Mouse (Mus musculus) CD4-positive helper T cell, adult 2 months (primary cell): ENCODE measurements around the gene Nmd3.

Source experiments
- DNase-seq: peaks from one replicate; pipeline ENCODE4 v3.0.0-alpha.2; 2012; ENCODE audit warnings: low read depth, missing footprints, low spot score

Nmd3 gene

DNA sequence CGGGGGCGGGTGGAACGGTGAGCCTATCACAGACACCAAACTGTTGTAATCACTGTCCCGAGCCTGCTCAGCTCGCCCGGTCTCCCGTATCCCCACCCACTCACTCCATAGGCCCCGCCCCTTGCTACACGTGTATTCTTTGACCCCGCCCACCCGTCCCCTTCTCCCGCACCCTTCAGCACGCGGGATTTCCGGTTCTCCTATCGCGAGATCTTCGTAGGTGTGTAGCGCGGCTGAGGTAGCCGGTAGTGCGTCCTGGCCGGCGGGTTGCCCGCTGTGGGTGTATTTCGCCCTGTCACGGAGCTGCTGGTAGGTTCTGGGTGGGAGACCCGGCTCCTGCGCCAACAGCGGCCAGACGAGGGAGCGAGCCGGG, at the start of gene Nmd3:
TSS of gene Nmd3 (plus strand) at position 172 of the 373 bp plus-strand sequence.
- peak; percentile 95 for DNase-seq

DNA sequence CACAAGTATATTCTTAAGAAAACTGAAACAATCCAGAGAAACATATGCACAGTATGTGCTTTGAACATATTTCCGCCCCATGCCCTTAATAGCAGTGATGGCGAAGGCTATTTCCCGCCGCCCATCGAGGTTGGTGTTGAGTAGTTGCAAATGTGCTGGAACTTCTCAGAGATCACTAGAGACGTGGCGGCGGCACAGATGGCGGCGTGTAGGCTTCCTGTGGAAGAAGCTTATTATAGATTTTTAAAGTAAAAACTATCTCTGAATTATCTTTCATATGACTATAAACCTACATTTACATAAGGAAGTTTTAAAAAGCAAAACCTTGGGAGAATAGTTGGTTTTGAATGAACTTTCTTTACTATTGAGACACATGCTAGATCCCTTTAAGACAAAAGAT, 48.4 kb upstream of the Nmd3 start:
- DNase-seq: no peak

DNA sequence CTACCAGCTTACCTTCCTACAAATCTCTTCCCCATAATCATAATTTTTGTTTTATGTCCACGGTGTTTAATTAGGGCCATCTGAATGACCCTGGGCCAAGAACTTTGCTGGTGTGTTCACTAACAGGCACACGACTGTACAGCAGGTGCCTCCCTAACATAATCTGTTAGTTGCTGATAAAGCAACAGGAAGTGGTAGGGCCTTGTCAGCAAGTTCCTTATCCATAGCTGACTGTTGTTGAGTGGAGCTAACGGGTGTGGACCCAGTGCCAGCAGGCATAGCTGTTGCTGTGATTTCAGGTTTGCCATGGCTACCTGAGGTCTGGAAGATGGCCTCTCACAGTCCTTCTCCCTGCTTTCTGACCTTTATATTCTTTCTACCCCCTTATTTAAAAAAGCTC, 47.6 kb upstream of the Nmd3 start:
- peak; percentile 24 for DNase-seq

DNA sequence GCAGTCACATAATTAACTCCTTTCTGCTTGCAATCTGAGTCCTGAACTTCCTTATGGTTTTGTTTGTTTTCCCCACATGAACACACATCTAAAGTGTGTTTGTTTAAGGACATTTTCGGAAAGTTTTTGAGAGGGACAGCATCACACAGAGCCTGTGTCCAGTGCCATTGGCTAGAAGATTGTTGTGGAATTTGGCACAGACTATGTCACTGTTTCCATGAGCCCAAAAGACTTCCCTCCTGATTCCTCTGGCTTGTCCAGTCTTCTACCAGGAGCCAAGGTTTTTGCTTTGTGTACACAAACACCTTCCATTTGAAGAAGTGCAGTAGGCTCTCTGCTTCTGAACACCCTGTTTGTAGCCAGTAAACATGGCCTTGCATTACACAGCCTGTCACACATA, 32.0 kb upstream of the Nmd3 start:
- DNase-seq: no peak

DNA sequence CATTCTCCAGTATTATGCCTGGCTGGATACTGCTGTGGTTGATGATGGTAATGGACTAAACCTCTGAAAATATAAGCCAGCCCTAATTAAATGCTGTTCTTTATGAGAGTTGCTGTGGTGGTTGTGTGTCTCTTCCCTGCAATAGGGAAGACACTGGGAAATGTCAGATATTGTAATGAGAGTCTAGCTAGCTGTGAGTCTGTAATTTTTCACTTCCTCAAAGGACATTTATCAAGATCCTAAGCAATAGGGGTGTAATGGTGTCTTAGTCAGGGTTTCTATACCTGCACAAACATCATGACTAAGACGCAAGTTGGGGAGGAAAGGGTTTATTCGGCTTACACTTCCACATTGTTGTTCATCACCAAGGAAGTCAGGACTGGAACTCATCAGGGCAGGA, 30.8 kb upstream of the Nmd3 start:
- DNase-seq: no peak

DNA sequence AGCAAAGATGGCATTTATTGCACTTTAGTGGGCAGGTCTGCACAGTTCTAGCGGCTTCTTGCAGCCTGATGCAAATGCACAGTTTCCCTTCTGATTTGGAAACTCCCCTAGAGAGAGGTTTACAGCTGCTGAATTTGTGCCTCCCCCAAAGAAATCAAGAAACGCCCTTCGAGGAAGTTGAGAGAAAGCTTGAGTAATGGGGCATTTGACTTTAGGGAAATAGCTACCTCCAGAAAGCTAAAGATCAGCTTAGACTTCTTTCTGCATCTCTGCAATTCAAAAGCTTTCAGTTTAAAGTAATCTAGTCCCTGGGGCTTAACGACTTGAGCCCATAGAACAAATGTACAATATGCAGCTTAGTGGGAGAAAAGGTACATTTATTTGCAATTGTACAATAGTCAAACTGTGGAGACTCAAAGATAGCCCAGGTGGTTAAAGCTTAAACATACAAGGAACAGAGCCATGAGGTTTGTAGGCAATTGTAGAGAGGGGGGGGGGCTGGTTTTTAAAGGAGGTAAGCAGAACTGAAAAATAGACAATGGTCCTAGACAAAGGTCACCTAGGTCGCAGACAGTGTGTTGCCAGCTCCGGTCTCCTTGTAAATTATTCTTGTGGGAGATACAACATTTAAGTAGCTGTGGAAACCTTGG, 21.8 kb upstream of the Nmd3 start:
- DNase-seq: no peak

DNA sequence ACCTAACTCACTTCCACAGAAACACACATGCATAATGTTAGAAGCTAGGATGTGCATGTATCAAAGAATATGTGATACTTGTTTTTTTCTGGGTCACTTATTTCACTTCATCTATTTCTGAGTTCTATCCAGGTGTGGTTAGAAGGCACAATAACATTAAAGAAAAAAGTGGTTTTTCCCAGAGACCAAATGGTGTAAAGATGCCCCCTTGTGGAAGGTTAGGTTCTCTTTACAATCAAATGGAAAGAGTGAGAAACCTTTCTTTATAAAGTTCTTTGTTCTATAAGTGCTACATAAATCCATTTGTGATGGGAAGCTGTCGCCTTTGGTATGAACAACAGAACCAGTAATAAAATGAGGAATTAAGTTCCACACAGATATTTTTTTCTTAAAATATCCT, 19.9 kb upstream of the Nmd3 start:
- DNase-seq: no peak

DNA sequence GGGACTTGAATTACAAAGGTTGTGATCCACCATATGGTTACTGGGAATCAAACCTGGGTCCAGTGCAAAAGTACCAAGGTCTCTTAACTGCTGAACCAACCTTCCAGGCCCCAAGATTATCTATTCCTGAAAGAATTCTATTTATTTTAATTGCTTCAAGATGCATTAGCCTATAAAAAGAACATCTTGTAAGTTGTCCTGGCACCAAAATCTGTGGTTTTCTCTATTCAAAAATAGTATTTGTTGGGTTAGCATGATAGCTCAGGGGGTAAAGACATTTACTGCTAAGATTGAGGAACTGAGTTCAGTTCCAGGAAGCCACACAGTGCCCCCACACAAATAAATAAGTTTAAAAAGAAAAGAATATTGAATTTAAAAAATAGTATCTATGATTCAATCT, 19.4 kb upstream of the Nmd3 start:
- DNase-seq: no peak

DNA sequence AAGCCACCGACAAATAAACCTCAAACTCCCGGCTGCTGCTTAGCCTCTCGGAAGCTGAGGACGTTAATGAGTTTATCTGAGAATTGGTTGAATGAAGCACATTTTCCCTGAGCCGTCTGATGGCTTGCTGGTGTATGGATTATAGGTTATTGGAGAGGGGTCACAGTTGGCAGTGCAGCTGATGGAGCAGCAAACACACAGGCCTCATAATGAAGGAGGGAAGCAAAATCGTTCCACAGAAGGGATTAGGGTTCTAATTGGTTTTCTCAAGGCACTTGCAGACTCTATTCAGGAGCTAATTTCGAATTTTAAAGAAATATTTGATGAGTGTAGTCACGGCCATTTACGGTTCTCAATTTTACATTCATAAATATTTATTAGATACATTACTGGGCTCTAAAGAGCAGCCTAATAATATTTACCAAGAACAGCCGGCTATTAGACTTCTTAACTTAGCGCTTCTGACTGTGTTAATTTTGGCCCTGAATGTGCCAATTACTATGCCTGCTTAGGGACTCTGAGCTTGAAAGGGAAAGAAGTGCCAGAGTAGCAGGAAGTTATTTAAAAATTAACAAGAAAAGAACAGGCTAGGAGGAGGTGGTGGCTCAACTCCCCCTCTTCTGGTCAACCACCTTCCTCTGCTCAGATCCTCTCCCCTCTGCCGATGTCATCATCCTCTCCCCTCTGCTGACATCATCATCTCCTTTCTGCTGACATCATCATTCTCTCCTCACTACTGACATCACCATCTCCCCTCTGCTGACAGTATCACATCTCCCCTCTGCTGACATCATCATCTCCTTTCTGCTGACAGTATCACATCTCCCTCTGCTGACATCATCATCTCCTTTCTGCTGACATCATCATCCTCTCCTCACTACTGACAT, 12.5 kb upstream of the Nmd3 start:
- no peak for DNase-seq

DNA sequence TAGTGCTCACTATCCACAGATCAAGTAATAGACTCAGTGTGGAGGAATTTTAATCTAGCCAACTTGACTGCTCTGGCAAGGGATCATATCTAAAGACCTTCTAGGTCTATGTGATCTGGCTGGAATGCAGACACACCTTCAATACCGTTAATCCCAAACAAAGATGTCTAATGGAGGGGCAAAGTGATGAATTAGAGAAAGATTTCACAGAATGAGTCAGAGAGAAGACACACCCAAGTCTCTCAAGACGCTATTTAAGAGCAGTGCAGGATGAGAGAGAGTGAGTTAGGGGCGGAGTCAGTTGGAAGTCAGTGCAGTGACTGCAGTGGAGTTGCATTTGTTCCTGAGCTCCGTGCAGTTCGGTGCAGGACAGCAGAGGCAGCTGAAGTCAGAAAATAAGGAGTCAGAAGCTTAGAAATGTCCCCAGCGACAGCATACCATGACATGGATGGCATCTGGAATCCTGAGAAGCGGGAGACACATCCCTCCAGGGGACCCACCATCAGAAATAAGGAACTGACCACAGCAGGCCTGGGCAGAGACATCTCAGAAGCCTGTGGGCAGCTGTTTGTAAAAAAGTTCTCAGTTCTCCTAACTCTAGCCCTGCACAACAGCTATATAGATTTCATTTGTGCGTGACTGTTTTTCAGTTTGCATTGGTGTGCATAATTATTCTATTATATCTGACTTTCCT, 9.7 kb upstream of the Nmd3 start:
- DNase-seq: no peak

DNA sequence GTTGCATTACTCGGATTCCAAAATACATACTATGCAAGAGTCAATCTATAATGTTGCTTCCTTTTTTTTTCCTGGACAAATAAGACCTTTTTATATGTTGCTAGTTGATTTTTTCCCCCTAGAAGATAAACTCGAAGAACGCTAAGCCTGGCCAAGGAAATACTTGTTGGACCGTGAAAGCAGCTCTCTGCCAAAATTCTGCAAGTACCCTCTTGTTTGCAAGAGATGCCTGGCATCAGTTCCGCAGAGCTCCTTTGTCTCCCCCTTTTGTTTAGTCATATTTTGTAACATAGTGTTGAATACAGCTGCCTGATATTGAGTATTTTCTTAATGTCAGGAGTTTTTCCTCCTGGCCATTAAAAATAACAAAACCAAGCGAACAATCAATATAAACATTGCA, 4.3 kb upstream of the Nmd3 start:
- no peak for DNase-seq

DNA sequence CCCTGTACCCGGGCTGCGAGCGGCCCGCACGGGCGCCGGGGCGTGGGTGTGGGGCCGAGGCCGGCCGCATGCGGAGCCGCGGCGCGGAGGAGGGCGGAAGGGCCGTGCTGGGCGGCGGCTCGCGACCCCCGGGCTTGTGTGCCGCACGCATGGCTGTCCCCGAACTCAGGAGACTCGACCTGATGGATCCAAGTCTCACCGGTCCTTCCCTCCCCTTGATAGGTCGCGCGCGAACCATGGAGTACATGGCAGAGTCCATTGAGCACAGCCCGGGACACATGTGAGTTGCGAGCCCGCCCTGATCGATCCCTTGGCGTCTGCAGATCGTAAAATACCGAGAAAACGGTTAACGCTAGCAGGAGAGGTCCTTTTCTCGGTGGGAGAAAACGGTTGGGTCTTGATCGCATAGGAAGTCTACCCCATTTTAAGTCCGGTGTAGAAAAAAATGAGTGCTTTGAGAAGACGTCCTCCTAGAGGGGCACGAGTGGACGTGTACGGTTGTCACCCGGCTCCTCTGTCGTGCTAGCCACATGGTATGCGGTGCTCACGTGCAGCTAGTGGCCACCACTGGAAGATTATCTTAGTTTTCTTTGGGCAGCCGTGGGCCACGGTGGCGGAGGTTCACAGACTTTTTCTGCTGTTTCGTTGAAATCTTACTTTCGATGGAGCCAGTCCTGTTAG, 542 bp downstream of the Nmd3 start:
- no peak for DNase-seq

DNA sequence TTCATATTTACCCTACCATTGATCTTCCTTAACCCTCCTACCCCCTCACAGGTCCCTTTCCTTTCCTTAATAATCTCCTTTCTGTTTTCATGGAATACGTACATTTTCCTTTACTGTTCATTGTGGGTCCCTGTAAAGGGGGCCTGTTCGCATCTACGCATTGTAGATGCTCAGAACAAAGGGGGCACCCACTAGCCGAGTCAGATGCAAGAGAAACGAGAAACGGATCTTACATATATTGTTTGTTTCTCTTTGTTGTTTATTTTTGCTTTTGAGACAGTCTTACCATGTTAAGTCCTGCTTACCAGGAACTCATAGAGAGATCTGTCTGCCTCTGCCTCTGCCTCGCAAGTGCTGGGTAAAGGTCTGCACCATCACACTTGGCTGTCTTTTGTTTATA, 1.4 kb downstream of the Nmd3 start:
- DNase-seq: no peak

DNA sequence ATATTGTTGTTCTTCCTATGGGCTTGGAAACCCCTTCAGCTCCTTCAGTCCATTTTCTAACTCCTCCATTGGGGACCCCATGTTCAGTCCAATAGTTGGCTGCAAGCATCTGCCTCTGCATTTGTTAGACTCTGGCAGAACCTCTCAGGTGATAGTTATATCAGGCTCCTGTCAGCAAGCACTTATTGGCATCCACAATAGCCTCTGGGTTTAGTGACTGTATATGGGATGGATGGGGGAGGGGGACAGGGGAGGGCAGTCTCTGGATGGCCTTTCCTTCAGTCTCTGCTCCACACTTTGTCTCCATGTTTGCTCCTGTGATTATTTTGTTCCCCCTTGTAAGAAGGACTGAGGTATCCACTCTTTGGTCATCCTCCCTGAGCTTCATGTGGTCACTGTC, 9.1 kb downstream of the Nmd3 start:
- no peak for DNase-seq

DNA sequence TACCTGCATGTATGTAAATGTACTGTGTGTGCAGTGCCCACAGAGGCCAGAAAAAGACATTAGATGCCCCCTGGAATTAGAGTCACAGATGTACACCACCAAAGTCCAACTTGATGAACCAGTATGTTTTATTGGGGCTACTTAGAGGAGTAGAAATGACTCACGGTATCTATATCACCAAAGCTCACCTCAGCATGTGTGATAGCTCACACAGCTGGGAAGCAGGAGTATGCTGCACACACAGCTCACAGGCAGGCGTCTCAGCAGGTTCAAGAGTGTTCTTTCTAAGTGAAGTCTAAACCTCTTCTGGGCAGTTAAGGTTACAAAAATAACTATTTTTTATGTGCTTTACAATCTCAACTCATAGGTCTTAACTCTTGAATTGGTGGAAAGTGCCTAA, 12.2 kb downstream of the Nmd3 start:
- no peak for DNase-seq

DNA sequence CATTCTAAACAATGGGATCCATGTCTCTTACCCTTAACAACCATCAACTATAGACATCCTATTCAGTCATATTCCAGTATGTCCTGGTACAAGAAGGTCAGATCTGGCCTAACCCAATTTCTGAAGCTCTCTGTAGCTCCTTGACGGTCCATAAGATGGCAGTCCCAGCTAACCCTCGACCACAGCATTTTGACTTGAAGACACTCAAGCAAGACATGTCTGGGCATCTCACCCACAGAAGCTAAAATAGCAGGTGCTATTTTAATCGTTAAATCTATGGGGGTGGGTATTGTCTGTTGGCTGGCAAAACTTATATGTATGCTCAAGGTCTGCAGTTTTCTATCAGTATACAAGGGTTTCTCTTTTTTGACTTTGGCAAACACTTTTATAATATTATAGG, 33.4 kb downstream of the Nmd3 start:
- DNase-seq: no peak

DNA sequence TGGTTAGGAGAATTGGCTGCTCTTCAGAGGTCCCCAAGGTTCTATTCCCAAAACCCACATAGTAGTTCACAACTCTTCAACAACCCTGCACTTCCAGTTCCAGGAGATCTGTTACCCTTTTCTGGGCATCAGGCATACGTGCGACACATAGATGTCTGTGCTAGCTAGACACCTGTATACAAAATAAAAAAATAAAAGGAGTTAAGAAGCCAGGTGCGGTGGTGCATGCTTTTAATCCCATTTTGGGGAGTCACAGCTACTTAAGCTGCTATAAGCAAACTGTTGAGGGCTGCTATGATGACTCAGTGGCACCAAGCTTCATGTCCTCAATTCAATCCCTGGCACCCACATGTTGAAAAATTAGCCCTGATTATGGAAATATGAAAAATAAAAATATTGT, 34.2 kb downstream of the Nmd3 start:
- DNase-seq: no peak

DNA sequence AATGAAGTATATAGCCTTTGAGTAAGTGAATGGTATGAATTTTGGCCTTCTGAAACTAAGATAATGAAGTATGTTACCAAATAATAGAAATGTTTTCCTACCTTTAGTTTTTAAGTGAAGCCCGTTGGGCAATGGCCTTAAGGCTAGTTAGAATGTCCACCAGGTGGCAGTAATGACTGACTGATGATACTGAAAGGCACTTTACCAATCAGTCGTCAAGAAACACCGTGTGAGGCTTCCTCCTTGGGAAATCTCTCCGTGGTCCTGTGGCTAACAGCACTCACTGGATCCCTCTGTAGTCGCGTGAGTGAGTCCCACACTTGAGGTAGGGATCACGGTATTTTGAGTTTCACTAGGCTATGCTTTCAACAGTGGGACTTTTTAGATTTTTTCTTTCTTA, 34.7 kb downstream of the Nmd3 start:
- DNase-seq: peak; percentile 57

DNA sequence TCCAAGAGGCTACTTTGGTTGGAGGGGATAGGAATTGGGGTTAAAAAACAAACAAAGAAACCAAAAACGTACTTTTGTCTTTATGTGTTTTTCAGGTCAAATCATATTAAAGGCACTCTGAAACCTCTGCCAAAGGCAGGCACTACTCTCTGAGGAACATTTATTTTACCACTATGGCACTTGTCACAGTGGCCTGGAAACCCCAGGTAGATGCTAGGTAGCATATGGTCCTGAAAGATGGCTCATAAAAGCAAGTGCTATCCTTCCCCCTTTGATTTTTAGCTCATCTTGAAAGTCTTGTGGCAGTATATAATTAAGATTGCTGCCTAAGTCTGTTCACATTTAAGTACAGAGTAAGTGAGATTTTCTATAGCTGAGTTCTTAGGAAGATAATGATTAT, 35.7 kb downstream of the Nmd3 start:
- no peak for DNase-seq

DNA sequence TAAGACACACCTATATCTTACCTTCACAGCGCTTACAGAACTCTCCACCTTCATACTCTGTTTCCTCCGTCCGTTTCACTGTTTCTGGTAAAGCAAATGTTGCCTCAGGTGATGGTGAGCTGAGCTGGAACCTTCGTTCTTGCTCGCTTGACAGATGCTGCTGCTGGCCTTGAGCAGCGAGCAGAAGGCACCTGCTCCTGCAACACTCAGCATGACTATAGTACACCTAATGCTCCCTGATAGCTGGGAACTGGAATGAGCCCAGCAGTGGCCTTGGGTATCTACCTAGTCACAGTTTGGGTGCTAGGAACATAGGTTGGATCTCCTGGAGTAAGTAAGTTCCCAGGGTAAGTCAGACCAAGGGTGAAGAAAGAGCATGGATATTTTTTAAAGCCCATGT, 38.3 kb downstream of the Nmd3 start:
- no peak for DNase-seq

DNA sequence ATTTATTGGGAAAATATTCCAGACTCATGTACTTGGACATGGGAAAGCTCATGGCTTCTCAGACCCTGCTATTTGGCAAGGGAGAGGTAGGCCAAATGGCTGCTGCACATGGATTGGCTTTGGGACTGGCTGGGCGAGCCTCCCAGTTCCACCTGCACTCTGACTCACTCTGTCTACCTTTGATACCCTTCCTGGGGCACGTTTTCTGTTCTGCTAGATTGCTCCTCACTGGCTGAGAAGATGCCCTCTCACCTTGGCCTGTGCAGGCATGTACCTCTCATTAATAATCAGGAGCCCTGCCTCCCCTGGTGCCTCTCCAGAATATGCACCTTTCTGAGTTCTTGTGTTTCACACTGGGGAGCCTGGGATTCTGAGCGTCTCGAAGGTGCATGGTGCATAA, 39.4 kb downstream of the Nmd3 start:
- no peak for DNase-seq

DNA sequence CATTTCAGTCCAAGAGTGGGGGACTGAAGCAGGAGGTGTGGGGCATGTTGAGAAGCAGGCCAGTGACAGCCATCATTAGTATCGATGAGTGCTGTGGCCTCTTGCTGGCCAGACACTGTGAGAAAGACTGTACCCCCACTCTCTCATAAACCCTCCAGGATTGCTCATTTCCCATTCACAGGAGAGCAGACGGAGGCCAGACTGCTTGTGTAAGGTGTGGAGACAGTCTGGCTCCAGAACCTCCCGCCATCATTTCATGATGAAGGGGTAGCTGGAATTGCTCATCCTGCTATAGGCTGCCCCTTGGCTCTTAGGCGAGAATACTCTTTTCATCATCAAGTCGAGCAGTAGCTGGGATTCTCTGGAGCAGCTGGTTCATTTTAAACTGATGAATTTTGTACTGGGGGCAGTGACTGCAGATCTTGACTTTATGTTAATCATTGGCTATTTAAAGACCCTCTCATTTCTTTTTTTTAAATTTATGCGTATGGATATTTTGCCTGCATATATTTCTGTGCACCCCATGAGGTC, 41.1 kb downstream of the Nmd3 start:
- no peak for DNase-seq
